Mouse (Mus musculus) G1E (cell line): ENCODE results near the gene Ptprr.

Experiments
- CTCF ChIP-seq: IDR thresholded peaks from 2 replicates; pipeline ENCODE4 v1.5.1; 2012; ENCODE audit warnings: low read depth, low read length, inconsistent platforms, mixed read lengths
- GATA1 ChIP-seq: IDR thresholded peaks from 2 replicates; pipeline ENCODE4 v1.6.1; 2012; ENCODE audit warnings: borderline replicate concordance, low read length, inconsistent platforms, mixed read lengths
- GATA2 ChIP-seq: IDR thresholded peaks from 2 replicates; pipeline ENCODE4 v1.6.1; 2012; ENCODE audit warnings: low read depth, low read length, inconsistent platforms, borderline replicate concordance
- POLR2AphosphoS5 ChIP-seq: IDR thresholded peaks from 2 replicates; pipeline ENCODE4 v1.6.1; 2012; ENCODE audit warnings: low read depth, low read length, inconsistent platforms; ENCODE audit not compliant: insufficient replicate concordance
- TAL1 ChIP-seq: conservative IDR thresholded peaks from 2 replicates; pipeline ENCODE4 v1.6.1; 2012; ENCODE audit warnings: low read depth, low read length, inconsistent platforms, mixed read lengths

DNA sequence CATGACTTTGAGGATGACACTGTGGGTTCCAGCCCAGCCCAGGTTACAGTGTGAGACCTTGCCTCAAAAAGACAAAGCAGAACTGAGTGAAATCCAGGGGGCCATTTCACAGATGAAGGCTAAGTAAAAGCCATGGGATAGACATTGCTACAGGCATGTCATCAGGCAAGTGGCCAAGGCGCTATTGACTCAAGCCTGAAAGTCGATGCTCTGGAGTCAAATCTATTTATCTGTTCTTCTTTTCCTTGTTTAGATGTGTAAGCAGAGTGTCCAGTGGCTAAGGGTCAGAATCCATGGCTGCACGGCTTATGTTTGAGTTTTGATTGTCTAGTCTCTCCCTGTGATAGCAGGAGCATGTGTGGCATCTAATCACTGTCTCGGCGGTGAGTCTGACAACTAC is 60.6 kb downstream of the Ptprr start:
- TF ChIP-seq POLR2AphosphoS5: no peak
- TF ChIP-seq CTCF: no peak
- TF ChIP-seq TAL1: no peak
- TF ChIP-seq GATA1: no peak
- no peak for TF ChIP-seq GATA2
